Mouse (Mus musculus): ENCODE data around the gene Ier3.

Gene Ier3

DNA sequence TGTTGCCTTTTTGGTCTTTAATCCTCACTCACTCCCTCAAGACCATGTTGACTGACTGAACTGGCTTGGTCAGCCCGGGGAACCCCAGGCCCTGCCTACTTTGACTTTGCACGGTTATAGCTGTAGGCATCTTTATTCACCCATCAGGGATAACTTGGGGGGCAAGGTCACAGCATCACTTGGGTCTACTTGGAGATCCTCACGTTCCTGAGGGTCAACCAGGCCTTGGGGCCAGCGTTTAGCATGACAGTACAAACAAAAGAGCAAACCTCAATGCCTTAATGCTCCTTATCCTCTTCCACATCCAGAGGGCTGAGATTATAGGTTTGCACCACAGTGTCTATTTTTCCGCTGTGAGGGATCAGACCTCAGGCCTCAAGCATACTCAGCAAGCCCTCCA, 9.2 kb upstream of the Ier3 start:
- DNase-seq (ENCODE audit: low spot score): no peak

DNA sequence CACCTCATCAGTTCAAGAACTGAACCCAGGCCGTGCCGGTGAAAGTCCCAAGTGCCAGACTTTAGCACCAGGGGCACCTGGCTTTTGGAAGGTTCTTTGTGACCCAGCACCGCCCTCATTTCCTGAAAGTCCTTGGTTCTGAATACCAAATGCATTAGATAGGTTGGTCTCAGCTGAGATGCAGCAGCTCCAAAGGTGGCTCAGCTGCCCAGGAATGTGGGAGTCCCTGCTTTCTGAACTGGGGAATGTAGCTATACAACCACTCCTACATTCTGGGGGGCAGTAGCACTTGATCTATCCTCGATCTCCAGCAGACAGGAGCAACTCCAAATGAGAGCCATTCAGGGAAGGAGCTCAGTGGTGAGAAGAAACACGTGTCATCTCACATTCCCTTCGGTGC, 8.7 kb upstream of the Ier3 start:
- no peak for DNase-seq (ENCODE audit: low spot score)

DNA sequence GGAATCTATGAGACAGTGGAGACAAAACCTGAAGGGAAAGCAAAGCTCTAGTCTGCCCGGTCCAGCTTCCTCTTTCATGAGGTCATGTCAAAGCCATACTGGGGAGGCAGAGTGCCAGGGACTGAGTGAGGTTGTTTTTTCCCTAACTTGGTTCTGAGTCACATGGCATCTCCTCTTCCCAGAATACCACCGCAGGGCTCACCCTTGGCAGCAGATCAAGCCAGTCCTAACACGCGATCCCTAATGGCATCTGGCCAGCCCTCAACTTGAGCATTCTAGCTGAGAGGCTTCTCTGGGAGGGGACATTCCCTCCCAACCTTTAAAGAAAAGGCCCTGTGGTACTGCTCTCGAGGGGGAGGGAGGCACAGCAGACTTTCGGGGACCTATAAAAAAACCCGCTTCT, 8.2 kb upstream of the Ier3 start:
- DNase-seq (ENCODE audit: low spot score): peak; percentile 83

DNA sequence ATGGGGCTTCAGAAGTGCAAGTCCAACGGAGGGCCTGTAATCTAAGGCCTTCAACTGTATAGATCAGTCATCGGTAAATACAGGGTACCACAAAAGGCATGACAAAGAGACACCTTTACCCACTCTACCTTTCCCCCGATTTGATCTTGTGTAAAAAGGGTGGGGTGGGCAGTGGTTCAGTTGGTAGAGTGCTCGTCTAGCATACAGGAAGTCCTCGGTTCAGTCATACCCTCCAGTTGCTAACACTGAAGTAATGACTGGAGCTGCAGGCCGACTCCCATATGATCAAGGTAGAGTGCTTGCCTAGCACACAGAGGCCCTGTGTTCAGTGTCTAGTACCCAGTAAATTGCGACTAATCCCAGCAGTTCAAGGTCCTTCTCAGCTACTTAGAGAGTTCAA, 7.8 kb upstream of the Ier3 start:
- no peak for DNase-seq (ENCODE audit: low spot score)

DNA sequence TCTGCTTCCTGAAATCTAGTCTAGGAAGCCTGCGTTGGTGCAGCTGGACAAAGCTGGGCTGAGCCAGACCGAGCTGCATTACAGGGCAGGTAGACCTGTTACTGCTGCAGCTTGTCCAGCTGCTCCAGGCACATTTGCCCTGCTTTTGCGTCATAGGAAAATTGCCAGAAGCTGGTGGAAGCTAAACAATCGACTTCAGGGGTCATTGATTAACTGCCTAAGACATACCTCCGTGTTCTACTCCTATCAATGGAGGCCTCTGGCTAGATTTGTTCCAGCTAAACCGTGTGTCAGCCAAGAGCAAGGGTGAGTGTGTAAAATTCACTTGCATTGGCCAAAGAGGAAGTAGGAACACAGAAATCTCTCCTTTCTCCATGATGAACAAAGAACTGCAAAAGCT, 6.8 kb upstream of the Ier3 start:
- no peak for DNase-seq (ENCODE audit: low spot score)

DNA sequence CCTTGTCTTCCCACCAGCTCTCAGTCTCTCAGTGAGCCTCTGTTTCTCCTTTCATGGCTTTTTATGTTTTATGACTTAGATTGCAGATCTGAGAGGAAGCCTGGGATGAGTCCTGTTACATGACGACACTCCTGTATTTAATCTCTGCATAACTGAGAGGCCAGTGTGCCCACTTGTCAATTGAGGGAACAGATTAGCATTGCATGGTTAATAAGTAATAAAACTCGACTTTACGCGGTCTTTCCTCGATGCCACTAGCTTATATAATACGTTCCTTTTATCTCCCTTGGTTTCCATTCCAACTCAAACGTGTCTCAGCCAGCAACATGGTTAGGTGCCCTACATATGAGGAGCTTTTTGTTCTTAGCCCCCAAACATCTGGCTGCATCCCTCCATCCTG, 5.6 kb upstream of the Ier3 start:
- DNase-seq (ENCODE audit: low spot score): no peak

DNA sequence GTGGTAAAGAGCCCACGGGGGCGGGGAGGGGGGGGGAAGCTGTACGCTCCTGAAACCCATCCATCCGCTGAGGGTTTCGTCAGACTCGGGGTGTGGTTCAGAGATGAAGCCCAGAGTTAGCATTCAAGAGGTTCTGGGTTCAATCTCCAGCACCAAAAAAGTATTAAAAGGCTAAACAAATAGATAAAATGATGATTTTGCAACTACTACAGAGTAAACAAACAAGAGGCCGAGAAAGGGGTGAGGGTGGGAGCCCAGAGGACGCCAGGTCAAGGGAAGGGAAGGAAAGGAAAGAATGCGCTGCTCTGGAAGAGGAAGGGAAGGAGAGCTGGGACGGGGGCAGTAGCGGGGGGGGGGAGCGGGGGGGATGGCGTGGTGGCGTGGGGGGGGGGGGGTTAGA, 4.8 kb upstream of the Ier3 start:
- no peak for DNase-seq (ENCODE audit: low spot score)

DNA sequence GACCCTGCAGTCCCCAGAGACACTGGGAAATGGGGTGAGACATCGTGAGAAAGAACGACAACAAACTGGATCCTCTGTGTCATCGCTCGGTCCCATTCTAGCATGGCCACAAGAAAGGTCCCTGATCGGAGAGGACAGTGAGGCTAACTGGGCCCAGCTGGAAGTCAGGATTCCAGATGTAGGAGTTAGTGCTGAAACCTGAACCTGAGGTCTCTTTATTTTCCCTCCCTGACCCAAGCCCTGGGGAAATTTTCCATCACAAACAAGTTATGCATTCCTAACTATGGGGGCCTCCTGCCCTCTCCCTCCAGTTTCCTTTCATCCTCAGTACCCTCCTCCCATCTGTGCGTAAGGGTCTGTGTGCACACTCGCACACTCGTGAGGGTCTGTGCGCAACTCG, 4.3 kb upstream of the Ier3 start:
- no peak for DNase-seq (ENCODE audit: low spot score)

DNA sequence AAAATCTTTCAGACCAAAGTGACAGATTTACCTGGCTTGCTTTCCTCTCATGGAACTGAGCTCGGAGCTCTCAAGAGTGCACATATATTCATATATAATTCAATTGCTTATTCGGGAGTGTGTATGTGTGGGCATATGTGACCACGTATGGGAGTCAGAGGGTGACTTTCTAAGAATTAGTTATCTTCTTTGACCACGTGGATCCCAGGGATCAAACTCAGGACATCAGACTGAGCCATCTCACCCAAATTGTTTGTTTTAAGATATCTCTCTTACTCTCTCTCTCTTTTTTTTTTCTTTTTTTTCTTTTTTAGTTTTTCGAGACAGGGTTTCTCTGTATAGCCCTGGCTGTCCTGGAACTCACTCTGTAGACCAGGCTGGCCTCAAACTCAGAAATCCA, 1.4 kb upstream of the Ier3 start:
- no peak for DNase-seq (ENCODE audit: low spot score)

DNA sequence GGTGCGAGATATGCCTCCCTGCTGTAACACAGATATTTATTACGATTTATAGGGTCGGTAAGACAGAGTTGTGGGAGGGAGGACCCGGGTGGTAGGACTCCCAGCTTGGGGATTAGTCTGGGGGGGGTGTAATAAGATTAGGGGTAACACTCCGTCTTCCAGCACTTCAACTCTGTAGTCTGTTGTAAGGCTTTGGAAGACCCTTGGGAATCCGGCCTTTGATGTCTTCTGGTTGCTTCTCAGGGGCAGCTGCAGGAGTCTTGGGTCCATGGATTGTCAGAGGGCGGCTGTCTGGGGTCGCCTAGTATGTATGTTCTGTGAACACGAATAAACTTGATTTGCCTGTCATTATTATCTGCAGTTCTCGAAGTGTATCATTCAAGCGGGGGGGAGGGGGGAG, 1.1 kb downstream of the Ier3 start:
- no peak for DNase-seq (ENCODE audit: low spot score)

DNA sequence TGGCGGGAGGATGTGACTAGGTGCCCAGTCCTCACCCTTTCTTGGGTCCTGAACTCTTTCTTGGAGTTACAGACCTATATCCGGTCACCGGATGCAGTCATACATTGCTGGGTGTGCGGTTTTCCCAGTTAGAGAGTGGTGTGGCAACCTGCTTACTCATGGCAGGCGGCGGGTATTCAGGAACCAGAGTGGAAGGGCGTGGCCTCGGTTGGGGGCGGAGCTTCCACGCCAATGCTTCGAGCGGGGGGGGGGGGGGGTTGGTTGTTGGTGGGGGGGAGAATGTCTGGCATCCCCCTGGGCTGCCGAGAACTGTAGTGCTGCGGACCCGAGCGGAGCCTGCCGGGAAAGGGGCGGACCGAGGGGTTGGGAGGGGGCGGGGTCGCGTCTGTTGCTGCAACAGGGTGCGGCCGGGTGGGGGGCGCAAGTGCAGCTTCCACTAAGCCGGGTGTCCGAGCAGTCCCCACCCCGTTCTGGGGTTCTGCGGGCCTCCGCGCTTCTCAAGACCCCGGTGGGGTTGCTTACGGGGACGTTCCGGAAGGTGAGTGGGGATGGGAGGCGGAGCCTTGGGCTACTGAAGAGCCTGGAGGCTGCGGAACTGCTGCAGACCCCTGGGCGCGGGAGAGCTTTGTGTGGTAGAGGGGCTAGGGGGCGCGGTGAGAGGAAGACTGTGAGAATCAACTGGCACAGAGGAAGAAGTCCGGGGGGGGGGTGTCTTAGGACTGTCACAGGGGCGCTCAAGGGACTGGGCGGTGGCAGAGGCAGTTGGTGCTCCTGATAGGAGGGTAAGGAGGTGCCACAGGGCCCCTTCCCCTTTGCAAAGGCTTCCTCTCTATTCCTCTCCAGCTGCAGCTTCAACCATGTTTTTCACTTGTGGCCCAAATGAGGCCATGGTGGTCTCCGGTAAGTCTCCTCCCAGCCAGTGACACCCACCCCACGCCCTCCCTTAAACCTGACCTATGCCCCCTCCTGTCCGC, 1.8 kb downstream of the Ier3 start, which contains the start of gene Flot1:
TSS of gene Flot1 (plus strand) at position 267 of the 974 bp plus-strand sequence.
- DNase-seq (ENCODE audit: low spot score): peak; percentile 75

DNA sequence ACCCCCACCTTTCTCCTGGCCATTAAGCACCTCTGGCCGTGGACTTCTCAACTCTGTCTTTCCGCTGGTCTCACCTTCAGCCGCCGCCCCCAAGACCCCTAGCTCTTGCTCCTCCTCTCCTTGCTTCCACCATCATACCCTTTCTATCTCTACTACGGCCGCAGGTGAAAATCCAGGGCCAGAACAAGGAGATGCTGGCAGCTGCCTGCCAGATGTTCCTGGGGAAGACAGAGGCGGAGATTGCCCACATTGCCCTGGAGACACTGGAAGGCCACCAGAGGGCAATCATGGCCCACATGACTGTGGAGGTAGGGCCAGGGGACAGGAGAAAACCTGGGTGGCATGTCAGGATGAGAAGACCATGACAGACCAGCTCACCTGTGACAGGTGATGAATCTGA, 2.9 kb downstream of the Ier3 start:
- no peak for DNase-seq (ENCODE audit: low spot score)

DNA sequence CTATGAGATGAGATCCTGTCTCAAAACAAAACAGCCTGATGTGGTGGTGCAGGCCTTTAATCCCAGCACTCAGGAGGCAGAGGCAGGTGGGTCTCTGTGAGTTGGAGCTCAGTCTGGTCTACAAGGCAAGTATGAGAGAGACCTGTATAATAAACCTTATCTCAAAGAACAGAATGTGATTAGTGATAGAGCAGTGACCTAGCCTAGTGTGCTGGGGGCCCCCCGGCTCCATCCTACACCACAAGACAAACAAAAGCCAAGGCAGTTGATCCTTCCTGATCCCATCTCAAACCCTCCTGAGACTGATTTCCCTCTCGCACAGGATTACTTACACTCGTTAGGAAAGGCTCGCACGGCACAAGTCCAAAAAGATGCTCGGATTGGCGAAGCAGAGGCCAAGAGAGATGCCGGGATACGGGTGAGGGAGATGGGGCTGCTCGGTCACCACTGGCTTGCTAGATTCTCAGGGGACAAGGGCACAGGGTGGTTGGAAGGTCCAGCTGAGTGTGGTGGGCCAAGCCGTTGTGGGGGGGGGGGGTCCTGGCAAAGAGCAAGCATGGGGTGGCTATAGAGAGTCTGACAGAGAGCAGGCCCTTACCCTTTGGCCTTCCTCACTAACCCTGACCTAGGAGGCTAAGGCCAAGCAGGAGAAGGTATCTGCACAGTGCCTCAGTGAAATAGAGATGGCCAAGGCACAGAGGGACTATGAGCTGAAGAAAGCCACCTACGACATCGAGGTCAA, 3.8 kb downstream of the Ier3 start:
- DNase-seq (ENCODE audit: low spot score): no peak

DNA sequence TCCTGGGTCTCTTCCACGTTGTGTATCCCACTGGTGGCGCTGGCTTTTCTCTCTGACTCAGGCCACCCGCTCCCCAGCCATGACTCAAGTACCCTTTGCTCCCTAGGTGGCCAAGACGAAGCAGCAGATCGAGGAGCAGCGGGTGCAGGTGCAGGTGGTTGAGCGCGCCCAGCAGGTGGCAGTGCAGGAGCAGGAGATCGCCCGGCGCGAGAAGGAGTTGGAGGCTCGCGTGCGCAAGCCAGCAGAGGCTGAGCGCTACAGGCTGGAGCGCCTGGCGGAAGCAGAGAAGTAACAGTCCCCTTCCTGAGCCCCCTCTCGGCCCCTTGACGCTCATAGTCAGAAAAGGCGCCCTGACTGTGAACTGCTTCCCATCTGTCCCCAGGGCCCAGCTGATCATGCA, 8.3 kb downstream of the Ier3 start:
- peak; percentile 79 for DNase-seq (ENCODE audit: low spot score)

DNA sequence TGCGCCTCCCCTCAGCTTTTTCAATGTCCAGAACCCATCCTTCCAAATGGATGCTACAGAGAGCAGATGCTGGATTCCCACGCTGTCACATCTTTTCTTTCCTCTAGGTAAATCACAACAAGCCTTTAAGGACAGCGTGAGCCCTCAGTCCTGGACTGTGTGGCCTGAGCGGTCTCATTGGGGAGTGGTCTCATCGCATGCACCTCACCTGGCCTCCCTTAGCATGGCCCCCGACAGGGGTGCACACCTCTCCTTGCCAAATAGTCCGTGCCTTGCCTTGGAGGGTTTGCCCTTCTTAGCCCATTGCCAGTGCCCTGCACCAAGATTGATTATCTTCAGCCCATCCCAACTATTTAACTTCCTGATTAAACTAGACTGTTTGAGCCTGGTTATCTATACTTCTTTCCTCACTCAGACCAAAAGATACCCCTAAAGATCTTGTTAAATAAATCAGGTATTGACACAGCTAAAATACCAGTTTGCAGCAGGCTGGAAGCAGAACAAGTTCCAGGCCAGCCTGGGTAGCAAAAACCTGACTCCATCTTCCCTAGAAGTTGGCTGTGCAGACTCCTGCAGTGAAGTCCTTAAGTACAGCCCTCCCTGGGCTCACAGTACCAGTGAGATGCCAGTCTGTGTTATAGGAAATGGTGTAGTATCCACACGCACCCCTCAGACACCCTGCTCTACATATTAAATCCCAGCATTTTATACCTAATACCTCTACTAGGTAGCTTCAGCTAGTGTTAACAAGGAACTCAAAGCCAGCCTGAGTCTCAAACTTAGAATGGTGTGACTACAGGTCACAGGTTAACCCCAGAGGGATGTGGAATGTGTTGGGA, 11.1 kb downstream of the Ier3 start:
- DNase-seq (ENCODE audit: low spot score): no peak

DNA sequence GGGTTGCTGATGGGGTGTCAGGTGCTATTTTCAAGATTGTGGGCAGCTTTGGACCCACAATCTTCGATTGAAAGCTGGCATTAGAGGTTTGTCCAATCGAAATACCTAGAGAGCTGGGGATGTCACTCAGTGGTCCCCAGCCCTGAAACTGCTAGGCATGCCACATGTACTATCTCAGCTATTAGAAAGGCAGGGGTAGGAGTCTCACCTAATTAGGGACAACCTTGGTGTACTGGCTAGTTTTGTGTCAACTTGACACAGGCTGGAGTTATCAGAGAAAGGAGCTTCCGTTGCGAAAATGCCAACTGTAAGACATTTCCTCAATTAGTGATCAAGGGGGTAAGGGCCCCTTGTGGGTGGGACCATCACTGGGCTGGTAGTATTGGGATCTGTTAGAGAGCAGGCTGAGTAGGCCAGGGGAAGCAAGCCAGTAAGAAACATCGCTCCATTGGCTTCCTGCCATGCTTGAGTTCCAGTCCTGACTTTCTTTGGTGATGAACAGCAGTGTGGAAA, 11.8 kb downstream of the Ier3 start:
- no peak for DNase-seq (ENCODE audit: low spot score)

DNA sequence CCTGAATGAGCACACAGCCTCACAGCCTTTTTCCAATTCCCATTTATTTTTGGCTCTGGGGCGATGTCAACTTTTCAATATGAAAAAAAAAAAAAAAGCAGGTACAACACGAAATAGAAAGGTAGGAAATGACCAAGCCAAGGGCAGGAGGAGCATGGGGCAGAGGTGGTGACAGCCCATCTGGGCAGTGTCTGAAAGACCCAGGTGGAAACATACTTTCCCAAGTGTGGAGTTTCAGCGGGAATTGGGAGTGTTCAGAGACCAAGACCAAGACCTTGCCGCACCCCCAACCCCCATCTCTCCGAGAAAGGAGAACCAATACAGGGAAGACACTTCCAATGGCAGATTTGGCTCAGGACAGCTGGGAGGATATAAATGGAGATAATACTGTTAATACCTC, 12.4 kb downstream of the Ier3 start:
- DNase-seq (ENCODE audit: low spot score): no peak

DNA sequence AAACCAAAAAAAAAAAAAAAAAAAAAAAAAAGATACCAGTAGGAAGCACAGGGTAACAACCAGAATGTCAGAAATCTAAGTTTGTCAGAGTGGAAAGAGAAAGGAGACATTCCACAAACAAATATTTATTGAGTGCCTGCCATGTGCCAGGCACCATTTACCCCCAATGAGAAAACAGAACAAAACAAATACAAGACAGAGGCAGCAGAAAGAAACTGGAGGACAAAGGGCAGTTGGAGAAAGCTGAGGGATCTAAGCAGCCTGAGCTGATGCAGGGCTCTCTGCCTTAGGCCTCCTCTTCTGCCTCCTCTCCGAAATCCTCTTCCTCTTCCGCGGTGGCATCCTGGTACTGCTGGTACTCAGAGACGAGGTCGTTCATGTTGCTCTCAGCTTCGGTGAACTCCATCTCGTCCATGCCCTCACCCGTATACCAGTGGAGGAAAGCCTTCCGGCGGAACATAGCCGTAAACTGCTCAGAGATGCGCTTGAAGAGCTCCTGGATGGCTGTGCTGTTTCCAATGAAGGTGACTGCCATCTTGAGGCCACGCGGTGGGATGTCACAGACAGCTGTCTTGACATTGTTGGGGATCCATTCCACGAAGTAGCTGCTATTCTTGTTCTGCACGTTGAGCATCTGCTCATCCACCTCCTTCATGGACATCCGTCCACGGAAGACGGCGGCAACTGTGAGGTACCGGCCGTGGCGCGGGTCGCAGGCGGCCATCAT, 13.4 kb downstream of the Ier3 start:
- DNase-seq (ENCODE audit: low spot score): no peak

DNA sequence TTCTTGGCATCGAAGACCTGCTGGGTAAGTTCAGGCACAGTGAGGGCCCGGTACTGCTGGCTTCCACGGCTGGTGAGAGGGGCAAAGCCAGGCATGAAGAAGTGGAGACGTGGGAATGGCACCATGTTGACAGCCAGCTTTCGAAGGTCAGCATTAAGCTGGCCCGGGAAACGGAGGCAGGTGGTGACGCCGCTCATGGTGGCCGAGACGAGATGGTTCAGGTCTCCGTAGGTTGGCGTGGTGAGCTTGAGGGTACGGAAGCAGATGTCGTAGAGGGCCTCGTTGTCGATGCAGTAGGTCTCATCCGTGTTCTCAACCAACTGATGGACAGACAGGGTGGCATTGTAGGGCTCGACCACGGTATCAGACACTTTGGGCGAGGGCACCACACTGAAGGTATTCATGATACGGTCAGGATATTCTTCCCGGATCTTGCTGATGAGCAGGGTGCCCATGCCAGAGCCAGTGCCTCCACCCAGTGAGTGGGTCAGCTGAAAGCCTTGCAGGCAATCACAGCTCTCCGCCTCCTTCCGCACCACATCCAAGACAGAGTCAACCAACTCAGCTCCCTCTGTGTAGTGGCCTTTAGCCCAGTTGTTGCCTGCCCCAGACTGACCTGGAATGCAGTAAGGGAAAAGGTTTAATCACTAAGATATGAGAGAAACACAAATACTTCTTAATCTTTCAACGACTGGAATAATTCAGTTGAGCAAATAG, 14.1 kb downstream of the Ier3 start:
- DNase-seq (ENCODE audit: low spot score): no peak

DNA sequence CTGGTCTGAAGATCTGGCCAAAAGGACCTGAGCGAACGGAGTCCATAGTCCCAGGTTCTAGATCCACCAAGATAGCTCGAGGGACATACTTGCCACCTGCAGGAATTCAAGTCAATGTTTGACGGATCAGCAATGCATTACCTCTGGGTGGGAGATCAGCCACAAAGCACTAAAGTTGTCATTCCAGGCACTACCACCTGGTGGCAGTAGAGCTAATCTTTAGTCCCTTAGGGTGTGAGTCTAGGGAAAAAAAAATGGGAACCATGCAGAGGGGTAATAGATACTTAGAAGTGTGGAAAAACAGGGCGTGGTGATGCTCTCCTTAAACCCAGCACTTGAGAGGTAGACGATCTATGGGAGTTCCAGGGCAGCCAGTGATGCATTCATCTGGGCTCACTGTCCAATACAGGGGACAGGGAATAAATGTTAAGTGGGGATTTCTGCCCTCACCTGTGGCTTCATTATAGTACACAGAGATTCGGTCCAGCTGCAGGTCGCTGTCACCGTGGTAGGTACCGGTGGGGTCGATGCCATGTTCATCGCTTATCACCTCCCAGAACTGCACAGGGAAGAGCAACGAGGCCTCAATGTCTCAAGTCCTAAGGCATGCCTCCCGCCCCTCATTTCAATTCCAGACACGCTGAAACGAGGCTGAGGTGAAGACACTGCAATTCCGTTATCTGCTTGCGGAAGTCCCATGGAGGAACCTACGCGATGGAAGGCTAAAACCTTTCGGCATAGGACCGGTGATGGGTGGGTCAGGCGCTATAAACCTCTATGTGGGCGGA, 14.9 kb downstream of the Ier3 start:
- DNase-seq (ENCODE audit: low spot score): peak; percentile 75
